Mouse (Mus musculus) effector memory CD4-positive, alpha-beta T cell, adult 7 months (primary cell): ENCODE data around the gene Smap1. TPM values are rescaled to one million over a fixed set of nuclear protein-coding genes. Genes with fewer than 3 reads are reported as not detected.

ENCODE experiments used
- polyA plus RNA-seq: library from polyadenylated mRNA; unstranded; fragments of 100-300 nt; shearing (Covaris generic); gene quantifications from one replicate; pipeline ENCODE4 v1.2.1, GENCODE M21; 2017

Gene Smap1
- 107 TPM for polyA plus RNA-seq

DNA sequence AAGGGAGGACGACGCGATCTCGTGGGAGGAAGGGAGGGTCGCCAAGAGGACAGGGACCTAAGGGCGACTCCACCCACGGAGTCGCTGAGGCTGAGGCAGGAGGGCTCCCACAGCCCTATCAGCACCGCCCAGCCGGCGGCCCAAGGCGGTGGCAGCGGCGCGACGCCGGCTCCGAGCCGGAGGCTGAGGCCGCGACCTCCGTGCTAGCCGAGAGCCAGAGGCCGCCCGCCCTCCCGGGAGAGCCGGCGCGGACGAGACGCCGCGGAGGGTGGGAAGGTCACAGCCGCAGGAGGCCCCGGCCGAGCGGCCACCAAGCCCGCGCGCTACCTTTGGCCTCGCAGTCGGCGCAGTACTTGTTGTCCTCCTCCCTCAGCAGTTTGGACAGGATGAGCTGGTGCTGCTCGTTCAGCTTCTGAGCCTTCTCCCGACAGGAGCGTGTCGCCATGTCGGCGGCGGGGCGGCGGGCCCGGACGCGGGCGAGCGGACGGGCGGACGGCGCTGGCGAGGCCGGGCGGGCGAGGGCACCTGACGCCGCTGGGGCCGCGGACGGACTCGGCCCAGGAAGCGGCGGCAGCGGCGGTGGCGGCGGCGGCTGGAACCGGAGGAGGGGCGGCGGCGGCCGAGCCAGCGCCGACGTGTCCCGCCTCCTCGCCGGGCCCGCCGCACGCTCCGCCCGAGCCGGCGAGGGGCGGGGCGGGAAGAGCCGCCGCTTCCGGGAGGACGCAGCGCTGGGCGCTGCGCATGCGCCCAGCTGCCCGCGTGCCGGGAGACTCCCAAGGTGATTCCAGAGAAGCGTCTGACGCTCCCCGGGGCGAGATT lies at the start of gene Smap1:
Gene Smap1 (minus strand): TSS at position 607 of the 819 bp plus-strand sequence.

Other genes starting within 250 kb of the Smap1 start
- gene B3gat2, start 160.6 kb downstream of the Smap1 start, polyA plus RNA-seq, result 2.6 TPM
- gene Sdhaf4, start 83.3 kb upstream of the Smap1 start, polyA plus RNA-seq, result 29.7 TPM
- gene Fam135a, start 178.0 kb upstream of the Smap1 start, polyA plus RNA-seq, result 5.1 TPM